Mouse (Mus musculus): Measurements from ENCODE around the gene Vmn1r197. TPM values are rescaled to one million over a fixed set of nuclear protein-coding genes. Genes with fewer than 3 reads are reported as not detected.
"Not testable (repeated sequence)": the region's sequence is repeated elsewhere in the genome, so short reads cannot be mapped to it uniquely, and the experiment has no call there.

Gene Vmn1r197
- polyA plus RNA-seq (2015; fragmentation: Nextera tagmentation; extraction: Ambion mirVana), result not detected in 2 replicates

DNA sequence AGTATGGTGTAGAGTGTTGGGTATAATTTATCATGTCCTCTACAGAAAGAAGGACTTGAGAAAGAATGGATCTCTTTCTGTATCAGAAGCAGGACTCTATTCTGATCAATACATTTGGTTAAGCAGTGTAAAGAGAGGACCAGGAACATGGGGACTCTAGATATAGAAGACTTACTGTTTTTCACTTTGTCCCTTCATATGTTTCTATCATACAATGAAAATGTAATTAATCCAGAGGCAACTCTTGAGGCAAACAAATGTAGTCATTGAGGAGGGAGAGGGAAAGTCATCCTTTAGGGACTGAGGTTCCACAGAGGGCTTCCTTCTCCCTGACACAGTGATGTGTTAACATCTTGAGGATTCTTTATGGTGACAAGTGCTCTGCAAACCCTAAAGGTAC is at the start of gene Vmn1r197:
TSS of gene Vmn1r197 (plus strand) at position 301 of the 400 bp plus-strand sequence.
- no peak within 1 kb of the TSS for H3K27ac ChIP-seq
- H3K36me3 ChIP-seq, result no peaks in the 10 kb centered on the region
- no peaks in the 10 kb centered on the region for H3K9me3 ChIP-seq
- no peak within 1 kb of the TSS for H3K4me2 ChIP-seq (replicated peaks)
- H3K4me1 ChIP-seq (replicated peaks), result no peaks in the 10 kb centered on the region
- H3K9ac ChIP-seq (replicated peaks), result no peak within 1 kb of the TSS
- H3K27me3 ChIP-seq, result no peaks in the 10 kb centered on the region
- no peak for ATAC-seq
- H3K4me3 ChIP-seq (replicated peaks), result no peak within 1 kb of the TSS

DNA sequence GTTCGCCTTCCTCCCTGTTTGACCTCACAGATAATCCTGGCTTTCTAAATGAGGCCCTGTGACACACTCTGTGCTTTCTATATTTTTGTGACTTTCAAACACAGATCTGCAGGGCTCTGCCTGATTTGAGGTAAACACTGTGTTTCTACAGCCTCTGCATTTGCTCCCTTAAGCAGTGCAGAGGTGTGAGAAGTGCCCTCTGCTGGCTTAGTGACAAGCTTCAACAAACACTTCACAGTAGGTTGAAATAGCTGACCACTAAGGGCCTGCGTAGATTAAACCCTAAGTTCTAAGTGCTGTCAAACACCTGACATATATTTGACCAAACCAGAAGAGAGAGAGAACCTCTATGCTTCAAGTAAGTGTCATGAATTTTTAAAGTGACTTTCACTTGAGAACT is 39.8 kb upstream of the Vmn1r197 start:
- WGBS, result 75% methylated on average over 2 of the region's 2 CpGs

DNA sequence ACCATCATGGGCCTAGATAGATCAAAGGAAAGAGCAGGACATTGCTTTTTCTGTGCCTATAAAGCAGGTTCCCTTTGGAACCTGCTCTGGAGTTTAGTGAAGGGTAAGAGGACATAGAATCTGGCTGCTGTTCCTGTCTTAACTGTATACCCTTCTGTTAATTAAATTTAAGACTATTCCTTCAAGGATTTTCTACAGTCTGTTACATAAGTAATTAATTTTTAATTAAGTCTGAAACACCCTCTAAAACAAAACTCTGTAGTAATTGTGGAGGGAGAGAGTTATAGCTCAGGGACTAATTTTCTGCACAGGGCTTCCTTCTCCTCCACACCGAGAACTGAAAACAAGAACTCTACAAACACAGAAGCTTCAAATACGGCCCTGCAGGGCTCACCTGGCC is 34.8 kb upstream of the Vmn1r197 start, which contains the start of gene Vmn1r196:
TSS of gene Vmn1r196 (plus strand) at position 301 of the 400 bp plus-strand sequence.
- Histone ChIP-seq H3K4me1 (replicated peaks) (no peaks in the 10 kb centered on the region), H3K4me3 (replicated peaks) (no peak within 1 kb of the TSS), H3K4me2 (replicated peaks) (no peak within 1 kb of the TSS), H3K36me3 (no peaks in the 10 kb centered on the region), H3K27me3 (no peaks in the 10 kb centered on the region), H3K27ac (no peak within 1 kb of the TSS), H3K9me3 (no peaks in the 10 kb centered on the region), H3K9ac (replicated peaks) (no peak within 1 kb of the TSS)
- WGBS, result 71% methylated on average over 2 of the region's 2 CpGs
- no peak for ATAC-seq

More for the DNA sequence above, 39.8 kb upstream of the Vmn1r197 start:
- no peak overlapping the region for H3K9ac ChIP-seq (replicated peaks)
- no peak overlapping the region for H3K27ac ChIP-seq
- H3K4me3 ChIP-seq (replicated peaks), result no peak overlapping the region
- H3K4me1 ChIP-seq (replicated peaks), result no peaks in the 10 kb centered on the region
- H3K9me3 ChIP-seq, result no peaks in the 10 kb centered on the region
- H3K36me3 ChIP-seq, result no peaks in the 10 kb centered on the region
- no peak overlapping the region for H3K4me2 ChIP-seq (replicated peaks)
- no peak for ATAC-seq
- H3K27me3 ChIP-seq, result no peaks in the 10 kb centered on the region

DNA sequence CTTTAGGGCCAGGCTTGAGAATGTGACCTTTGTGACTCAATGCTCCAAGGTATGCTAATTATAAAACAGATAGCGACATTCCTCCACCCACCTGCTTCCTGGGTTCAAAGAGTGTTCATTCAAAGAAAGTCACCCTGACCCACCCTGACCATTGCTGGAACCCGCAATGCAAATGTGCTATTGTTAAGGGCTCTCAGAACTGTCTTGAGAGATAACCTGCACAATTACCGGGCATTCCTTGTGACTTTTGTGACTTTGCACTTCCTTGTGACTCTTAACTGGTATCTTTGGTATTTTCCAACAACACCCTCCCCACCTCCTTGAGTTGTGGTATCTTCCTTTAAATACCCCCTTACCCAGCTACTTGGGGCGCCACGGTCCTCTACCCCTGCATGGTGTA is 16.3 kb upstream of the Vmn1r197 start:
- not testable (repeated sequence) for H3K9me3 ChIP-seq; H3K27me3 ChIP-seq; H3K4me2 ChIP-seq (replicated peaks); H3K36me3 ChIP-seq; H3K27ac ChIP-seq; H3K4me1 ChIP-seq (replicated peaks); H3K9ac ChIP-seq (replicated peaks); H3K4me3 ChIP-seq (replicated peaks); ATAC-seq
- 95% methylated on average over 5 of the region's 5 CpGs for WGBS

DNA sequence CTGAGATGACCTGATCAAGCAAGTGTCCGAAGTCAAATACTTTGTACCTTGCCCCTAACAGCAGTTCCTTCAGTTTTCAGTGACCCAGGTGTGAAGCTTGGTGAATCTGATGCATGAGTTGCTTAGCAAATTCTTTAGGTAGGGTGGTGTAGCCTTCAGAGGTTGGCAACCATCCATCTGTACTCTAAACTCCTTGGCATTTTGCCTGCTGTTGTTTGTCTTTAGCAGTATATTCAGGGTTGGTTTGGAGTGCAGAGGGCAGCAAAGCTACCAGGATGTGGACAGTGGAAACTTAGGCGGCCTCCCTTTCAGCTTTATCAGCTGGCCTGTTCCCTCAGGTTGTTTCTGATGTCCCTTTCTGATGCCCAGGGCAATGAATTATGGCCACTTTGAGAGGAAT is 9.0 kb upstream of the Vmn1r197 start:
- H3K9me3 ChIP-seq, result no peaks in the 10 kb centered on the region
- H3K4me1 ChIP-seq (replicated peaks), result no peaks in the 10 kb centered on the region
- H3K27me3 ChIP-seq, result no peaks in the 10 kb centered on the region
- H3K4me2 ChIP-seq (replicated peaks), result no peak overlapping the region
- no peak overlapping the region for H3K27ac ChIP-seq
- WGBS, result 82% methylated on average over 2 of the region's 2 CpGs
- no peaks in the 10 kb centered on the region for H3K36me3 ChIP-seq
- no peak for ATAC-seq
- H3K4me3 ChIP-seq (replicated peaks), result no peak overlapping the region
- H3K9ac ChIP-seq (replicated peaks), result no peak overlapping the region

DNA sequence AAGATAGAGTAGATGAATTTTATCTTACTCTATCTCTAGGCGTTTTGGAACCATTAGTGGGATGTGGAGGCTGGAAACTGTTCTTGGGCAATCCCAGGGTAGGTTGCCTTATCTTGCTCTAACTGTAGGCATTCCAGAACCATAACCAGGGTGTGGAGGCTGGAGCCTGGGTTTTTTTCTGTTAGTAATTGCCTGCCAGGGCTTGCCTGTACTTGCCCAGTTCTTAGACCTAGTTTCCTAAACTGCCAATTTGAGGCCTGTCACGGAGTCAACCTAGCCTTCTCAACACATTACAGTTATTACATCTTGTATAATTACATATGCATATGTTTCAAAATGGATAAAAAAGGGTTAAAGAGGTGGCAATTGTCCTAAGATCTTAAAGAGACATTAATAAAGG is 7.0 kb upstream of the Vmn1r197 start:
- Histone ChIP-seq H3K36me3 (no peaks in the 10 kb centered on the region), H3K9me3 (no peaks in the 10 kb centered on the region), H3K9ac (replicated peaks) (no peak overlapping the region), H3K4me3 (replicated peaks) (no peak overlapping the region), H3K27me3 (no peaks in the 10 kb centered on the region), H3K4me2 (replicated peaks) (no peak overlapping the region), H3K4me1 (replicated peaks) (no peaks in the 10 kb centered on the region), H3K27ac (no peak overlapping the region)
- 80% methylated on average over 2 of the region's 2 CpGs for WGBS
- no peak for ATAC-seq

DNA sequence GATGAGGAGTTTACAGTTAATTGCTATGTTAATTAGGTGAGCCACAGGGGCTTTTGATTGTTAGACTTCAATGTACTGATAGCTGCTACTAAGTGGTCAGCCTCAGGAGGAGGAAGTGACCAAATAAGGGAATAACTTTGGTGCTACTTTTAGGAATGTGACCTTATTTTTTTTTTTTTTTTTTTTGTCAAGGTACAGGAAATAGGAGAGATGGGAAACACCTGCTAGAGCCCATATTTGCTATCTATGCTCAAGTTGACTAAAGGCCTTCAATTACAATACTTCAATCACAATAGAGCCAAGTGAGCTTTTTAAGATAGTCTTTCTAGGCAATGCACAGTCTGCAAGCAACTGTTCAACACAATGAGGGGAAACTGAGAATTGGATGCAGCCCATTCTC is 4.3 kb upstream of the Vmn1r197 start:
- no peak for ATAC-seq
- H3K27me3 ChIP-seq, result no peaks in the 10 kb centered on the region

DNA sequence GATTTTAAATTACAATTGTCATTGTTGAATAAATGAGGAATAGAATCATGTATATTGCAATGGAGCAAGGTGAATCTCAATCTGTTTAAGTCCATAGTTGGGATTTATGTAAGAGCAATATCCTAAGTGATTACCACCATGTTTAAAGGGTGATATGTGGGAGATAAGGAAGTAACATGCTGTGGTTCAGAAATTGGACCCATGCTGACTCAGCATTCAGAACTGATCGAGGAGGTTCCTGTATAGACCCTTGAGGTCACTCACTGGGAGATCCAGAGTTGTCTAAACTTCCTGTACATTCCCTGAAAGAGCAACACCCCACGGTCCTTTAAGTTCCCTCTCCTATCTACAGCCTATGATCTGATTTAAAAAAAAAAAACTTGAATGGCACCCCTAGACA is 8.9 kb downstream of the Vmn1r197 start:
- Histone ChIP-seq H3K36me3 (no peaks in the 10 kb centered on the region), H3K4me1 (replicated peaks) (no peaks in the 10 kb centered on the region), H3K9ac (replicated peaks) (no peak overlapping the region), H3K4me3 (replicated peaks) (no peak overlapping the region), H3K4me2 (replicated peaks) (no peak overlapping the region), H3K27ac (no peak overlapping the region), H3K9me3 (no peaks in the 10 kb centered on the region), H3K27me3 (no peaks in the 10 kb centered on the region)
- no peak for ATAC-seq
- WGBS, result 84% methylated on average over 2 of the region's 2 CpGs

More for the DNA sequence above, 4.3 kb upstream of the Vmn1r197 start:
- Histone ChIP-seq H3K4me3 (replicated peaks) (no peak overlapping the region), H3K4me2 (replicated peaks) (no peak overlapping the region), H3K9ac (replicated peaks) (no peak overlapping the region), H3K4me1 (replicated peaks) (no peaks in the 10 kb centered on the region), H3K9me3 (no peaks in the 10 kb centered on the region), H3K36me3 (no peaks in the 10 kb centered on the region), H3K27ac (no peak overlapping the region)

DNA sequence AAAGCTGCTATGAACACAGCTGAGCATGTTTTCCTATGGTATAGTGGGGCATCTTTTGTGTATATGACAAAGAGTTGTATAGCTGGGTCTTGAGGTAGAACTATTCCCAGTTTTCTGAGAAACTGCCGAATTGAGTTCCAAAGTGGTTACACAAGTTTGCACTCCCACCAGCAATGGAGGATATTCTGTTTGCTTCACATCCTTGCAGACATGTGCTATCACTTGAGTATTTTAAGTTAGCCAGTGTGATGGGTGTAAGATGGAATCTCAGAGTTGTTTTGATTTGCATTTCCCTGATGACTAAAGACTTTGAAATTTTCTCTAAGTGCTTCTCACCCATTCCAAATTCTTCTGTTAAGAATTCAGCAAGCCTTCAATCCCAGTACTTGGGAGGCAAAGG is 11.2 kb downstream of the Vmn1r197 start:
- H3K9me3 ChIP-seq, result no peaks in the 10 kb centered on the region
- H3K36me3 ChIP-seq, result no peaks in the 10 kb centered on the region
- ATAC-seq, result no peak
- no peaks in the 10 kb centered on the region for H3K27me3 ChIP-seq
- WGBS, result 95% methylated on average over 1 of the region's 1 CpGs
- no peak overlapping the region for H3K27ac ChIP-seq
- no peaks in the 10 kb centered on the region for H3K4me1 ChIP-seq (replicated peaks)
- no peak overlapping the region for H3K4me2 ChIP-seq (replicated peaks)
- no peak overlapping the region for H3K9ac ChIP-seq (replicated peaks)
- no peak overlapping the region for H3K4me3 ChIP-seq (replicated peaks)

DNA sequence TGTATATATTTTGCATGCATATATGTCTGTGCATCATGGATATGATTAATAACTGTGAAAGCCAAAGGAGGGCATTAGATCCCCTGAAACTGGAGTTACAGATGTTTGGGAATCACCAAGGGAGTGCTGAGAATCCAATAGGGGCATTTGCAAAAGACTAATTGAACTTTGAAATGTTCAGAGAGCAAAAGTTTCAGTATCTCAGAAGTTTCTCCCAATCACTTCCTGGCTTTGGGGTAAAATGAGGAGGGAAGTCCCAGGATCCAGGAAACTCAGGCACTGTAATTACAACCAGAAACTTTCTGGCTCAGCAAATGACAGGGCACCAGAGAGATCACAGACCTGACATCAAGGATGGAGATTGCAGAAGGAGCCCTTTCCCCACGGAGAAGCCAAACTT is 25.7 kb downstream of the Vmn1r197 start, which contains the start of gene Vmn1r198:
TSS of gene Vmn1r198 (plus strand) at position 301 of the 400 bp plus-strand sequence.
- WGBS, result 67% methylated on average over 1 of the region's 1 CpGs

DNA sequence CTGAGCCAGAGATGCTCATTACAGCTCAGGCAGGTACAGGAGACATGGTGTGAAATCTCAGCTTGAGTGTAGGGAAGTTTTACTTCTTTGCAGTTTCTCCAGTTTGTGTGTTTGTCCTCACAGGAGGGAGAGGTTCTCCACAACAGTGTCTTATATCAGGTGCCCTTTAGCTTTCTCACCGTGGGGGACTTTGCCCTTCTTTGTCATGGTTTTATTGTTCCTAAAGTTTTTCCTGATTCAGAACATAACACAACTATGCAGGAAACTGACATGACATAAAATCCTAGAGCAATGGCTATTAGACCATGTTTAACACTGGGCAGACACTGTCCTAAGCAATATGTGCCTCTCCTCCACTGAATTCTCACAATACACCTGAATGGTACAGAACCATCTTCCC is 26.4 kb downstream of the Vmn1r197 start:
- Histone ChIP-seq H3K27ac (no peak overlapping the region), H3K4me3 (replicated peaks) (no peak overlapping the region), H3K9ac (replicated peaks) (no peak overlapping the region), H3K4me1 (replicated peaks) (no peaks in the 10 kb centered on the region), H3K9me3 (no peaks in the 10 kb centered on the region), H3K4me2 (replicated peaks) (no peak overlapping the region), H3K36me3 (no peaks in the 10 kb centered on the region), H3K27me3 (no peaks in the 10 kb centered on the region)
- ATAC-seq, result no peak
- 84% methylated on average over 1 of the region's 1 CpGs for WGBS

More for the DNA sequence above, 25.7 kb downstream of the Vmn1r197 start, which contains the start of gene Vmn1r198:
- Histone ChIP-seq H3K4me1 (replicated peaks) (no peaks in the 10 kb centered on the region), H3K36me3 (no peaks in the 10 kb centered on the region), H3K9me3 (no peaks in the 10 kb centered on the region), H3K27ac (no peak within 1 kb of the TSS), H3K9ac (replicated peaks) (no peak within 1 kb of the TSS), H3K27me3 (no peaks in the 10 kb centered on the region), H3K4me3 (replicated peaks) (no peak within 1 kb of the TSS), H3K4me2 (replicated peaks) (no peak within 1 kb of the TSS)
- no peak for ATAC-seq

DNA sequence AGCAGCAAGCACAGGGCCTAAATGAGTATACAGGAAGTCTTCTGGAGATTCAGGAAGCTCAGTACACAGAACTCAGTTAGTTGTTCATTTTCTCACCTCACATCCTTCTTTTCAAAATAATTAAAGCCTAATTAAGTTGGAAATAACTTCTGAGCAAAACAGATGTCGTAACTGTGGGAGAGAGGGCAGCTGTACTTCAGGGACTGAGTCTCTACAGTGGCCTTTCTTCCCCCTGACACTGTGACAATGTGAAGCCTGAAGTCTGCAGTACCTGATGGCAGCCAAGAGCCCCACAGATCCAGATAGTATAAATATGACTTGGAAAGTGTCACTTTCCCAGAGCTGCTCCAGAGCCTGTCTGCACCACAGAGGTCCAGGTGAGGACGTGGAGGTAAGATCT is 55.1 kb downstream of the Vmn1r197 start, which contains the start of gene Vmn1r199:
TSS of gene Vmn1r199 (plus strand) at position 301 of the 400 bp plus-strand sequence.
- H3K9ac ChIP-seq (replicated peaks), result no peak within 1 kb of the TSS
- H3K4me1 ChIP-seq (replicated peaks), result no peaks in the 10 kb centered on the region
- 84% methylated on average over 2 of the region's 2 CpGs for WGBS
- H3K27ac ChIP-seq, result no peak within 1 kb of the TSS
- no peak within 1 kb of the TSS for H3K4me3 ChIP-seq (replicated peaks)
- no peaks in the 10 kb centered on the region for H3K9me3 ChIP-seq
- no peak within 1 kb of the TSS for H3K4me2 ChIP-seq (replicated peaks)
- no peaks in the 10 kb centered on the region for H3K36me3 ChIP-seq
- no peak for ATAC-seq
- no peaks in the 10 kb centered on the region for H3K27me3 ChIP-seq

DNA sequence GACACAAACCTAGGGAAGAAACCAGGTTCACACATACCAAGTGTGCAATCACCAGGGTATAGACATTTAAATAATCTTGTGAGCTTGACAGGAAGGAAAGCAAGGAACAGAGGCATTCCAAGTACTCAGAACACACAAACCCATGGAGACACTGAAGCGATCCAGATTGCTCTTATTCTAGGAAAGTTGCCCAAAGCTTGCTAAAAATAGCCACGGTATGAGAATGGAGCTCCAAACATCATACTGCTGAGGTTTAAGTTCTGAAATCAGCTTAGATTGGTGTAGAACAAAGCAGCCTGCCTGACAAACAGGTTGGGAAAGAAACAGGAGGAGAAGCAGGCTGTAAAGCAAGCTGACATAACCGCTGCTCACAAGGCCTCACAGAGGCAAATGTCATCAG is 56.7 kb downstream of the Vmn1r197 start:
- H3K4me3 ChIP-seq (replicated peaks); H3K9ac ChIP-seq (replicated peaks); H3K4me2 ChIP-seq (replicated peaks); H3K4me1 ChIP-seq (replicated peaks); H3K27me3 ChIP-seq; H3K27ac ChIP-seq; ATAC-seq; H3K9me3 ChIP-seq; H3K36me3 ChIP-seq: not testable (repeated sequence)
- WGBS, result 66% methylated on average over 3 of the region's 3 CpGs

Data from midbrain, embryonic 13.5 days (tissue).